Mouse (Mus musculus): ENCODE data around the gene Ptbp3.

The Ptbp3 gene

GRCm38 (mm10) chr4:59437990-59438854 is 110.9 kb downstream of the Ptbp3 start, which contains the start of gene Susd1:
Gene Susd1 (minus strand): TSS chr4:59438633.
- DNase-seq (ENCODE audit: low spot score): peak; percentile 33

DNA sequence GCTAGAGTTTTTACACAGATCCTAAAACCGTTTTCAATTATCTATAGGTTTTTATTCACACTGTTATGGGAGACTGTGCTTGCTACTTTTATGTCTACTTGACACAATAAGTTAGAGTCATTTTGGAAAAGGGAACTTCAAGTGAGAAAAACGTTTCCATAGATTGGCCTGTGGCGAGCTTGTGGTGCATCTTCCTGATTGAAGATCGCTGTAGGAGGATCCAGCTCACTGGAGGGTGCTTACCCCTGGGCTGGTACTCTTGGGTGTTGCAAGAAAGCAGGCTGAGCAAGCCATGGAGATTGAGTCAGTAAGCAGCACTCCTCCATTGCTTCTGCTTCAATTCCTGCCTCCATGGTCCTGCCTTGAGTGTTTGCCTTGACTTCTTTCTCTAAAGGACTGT is 113.2 kb downstream of the Ptbp3 start:
- no peak for DNase-seq (ENCODE audit: low spot score)

GRCm38 (mm10) chr4:59434039-59434438 is 115.1 kb downstream of the Ptbp3 start:
- DNase-seq (ENCODE audit: low spot score): no peak

- no peak for DNase-seq (ENCODE audit: low spot score)
Observed at GRCm38 (mm10) chr4:59429128-59429527, 120.0 kb downstream of the Ptbp3 start.

- DNase-seq (ENCODE audit: low spot score): no peak
Observed at GRCm38 (mm10) chr4:59426429-59426828, 122.7 kb downstream of the Ptbp3 start.

DNA sequence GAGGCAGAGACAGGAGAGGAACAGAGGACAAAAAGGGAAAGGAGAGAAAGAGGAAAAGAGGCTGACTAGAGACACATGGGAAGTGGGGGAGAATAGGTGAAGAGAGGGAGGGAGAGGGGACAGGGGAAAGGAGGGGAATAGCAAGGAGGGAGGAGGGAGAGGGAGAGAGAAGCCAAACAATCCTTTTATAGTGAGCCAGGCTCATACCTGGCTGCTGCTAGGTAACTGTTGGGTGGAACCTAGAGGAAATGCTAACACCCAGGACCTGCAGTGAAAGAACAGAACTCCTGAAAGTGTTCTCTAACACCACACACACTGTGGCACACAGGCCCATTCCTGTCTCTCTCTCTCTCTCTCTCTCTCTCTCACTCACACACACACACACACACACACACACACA is 126.4 kb downstream of the Ptbp3 start:
- DNase-seq (ENCODE audit: low spot score): no peak

DNA sequence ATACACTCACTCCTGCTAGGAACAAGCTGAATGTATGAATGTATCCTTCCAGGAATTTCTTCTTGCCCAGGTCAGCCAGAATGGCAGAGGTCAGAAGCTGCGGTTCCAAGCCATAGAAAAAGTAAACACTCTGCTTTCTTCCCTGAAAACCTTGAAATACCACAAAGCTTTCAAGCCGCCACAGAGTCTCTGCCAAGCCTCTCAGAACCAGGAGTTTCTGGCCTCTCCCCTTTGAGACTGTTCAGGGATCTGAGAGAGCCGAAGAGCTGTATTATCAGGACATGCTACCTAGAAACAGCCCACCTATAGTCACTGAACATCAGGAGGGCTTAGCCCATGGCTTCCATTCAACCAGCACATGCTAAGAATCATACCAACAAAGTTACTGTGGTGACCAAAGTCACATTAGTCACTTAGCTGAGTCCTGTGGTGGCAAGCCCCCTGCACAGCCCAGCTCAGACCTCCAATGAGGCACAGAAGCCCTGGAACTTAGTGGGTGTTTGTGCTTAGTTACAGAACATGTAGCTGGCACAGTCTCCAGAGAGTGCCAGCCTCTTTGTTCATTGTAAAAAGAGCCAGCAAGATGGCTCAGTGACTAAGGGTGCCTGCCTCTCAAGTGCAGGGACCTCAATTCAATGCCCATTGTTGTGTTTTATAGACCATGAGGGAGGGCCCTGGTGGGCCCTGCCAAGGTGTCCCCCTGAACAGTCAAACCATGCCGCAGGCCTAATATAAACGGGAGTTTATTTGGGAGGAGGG is 127.0 kb downstream of the Ptbp3 start:
- DNase-seq (ENCODE audit: low spot score): no peak

Measured in left cerebral cortex, adult 11 months (tissue).